Mouse (Mus musculus) kidney, adult 2 months (tissue): ENCODE data around the gene Sept14.

ENCODE experiments used
- CTCF ChIP-seq: fragments of 200-500 bp; conservative IDR thresholded peaks from 2 replicates; pipeline ENCODE4 v1.5.1; 2011; ENCODE audit warnings: low read depth, mild to moderate bottlenecking, control low read depth, low read length, moderate library complexity, mixed read lengths; ENCODE audit not compliant: insufficient read depth, insufficient read length
- POLR2A ChIP-seq: fragments of 200-500 bp; IDR thresholded peaks from one replicate; pipeline ENCODE4 v1.6.1; 2011; ENCODE audit warnings: low read depth, low read length, control low read depth

DNA sequence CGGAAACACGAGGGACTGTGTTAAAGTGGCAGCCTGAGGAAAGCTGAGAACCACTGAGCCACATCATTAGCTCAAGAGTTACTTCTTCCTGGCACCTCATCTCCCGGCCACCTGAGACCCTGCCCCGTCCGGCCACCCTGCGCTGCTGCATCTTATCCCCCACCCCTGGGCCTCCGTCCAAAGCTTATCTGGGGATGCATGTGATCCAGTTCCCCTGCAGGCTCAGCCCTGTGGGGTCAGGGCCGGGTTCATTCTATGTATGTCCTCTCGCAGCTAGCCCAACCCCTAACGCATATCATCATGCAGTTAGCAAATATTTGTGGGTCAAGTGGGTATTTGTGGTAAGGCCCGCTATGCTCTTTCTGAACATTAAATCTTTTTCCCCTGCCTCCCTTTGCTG, 21.0 kb upstream of the Sept14 start:
- TF ChIP-seq CTCF (no peak), POLR2A (no peak)
